In the genomic region with DNA sequence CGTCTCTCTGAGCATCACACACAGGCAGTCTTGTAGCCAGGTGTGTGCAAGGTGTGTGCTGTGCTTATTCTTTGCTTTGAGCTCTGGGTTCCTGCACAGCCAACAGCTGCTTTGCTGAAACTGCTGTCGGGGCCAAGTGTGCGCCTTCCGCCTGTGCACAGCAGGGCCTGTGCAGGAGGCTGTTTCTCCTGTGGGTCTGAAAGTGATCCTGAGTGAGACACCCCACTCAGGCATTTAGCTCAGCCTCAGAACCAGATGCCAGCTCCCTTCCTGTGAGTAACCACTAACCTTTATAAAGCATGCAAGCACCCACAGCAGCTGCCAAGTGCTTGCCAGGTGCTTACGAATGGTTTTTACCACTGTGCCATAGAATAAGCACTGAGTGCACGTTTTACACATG, we compare ENCODE assay signal across 18 mouse cellular contexts.
DNase-seq lines count a peak whose midpoint lies in the region; ATAC-seq lines count a peak whose summit lies in the region.
"Had no signal": no experiment of that assay in that cellular context is flagged by ENCODE, and none has a peak within 500 bp of the region (broad histone marks: within the 10 kb centered on the region; RNA-seq: fewer than 3 reads in every experiment).

No protein-coding gene starts in this region.

- H3K36me3 ChIP-seq in heart, embryonic 16.5 days (ENCODE audit: control insufficient read depth, insufficient read depth): no peaks in the 10 kb centered on the region
- no peaks in the 10 kb centered on the region for H3K36me3 ChIP-seq in hindbrain, embryonic 10.5 days

- H3K27me3 ChIP-seq in heart, embryonic 16.5 days (ENCODE audit: control insufficient read depth, insufficient read depth, low read length): no peaks in the 10 kb centered on the region
- no peaks in the 10 kb centered on the region for H3K27me3 ChIP-seq in hindbrain, embryonic 10.5 days (ENCODE audit: insufficient read depth, poor library complexity, severe bottlenecking)
- H3K27me3 ChIP-seq: megakaryocyte, embryonic 14.5 days had no signal

- 0 out of 2 replicates have a peak, but pooled peaks have one; percentile 28 for ATAC-seq in heart, embryonic 16.5 days (replicated peaks; ENCODE audit: extremely low read depth, insufficient read depth, low FRiP score)
- no peak for ATAC-seq in cerebellum, adult (ENCODE audit: insufficient number of reproducible peaks, low FRiP score, low TSS enrichment)
- ATAC-seq: intestine, embryonic 16.5 days had no signal

- WGBS in heart, embryonic 16.5 days: 88% methylated on average over 6 of the region's 6 CpGs
- WGBS in hindbrain, embryonic 10.5 days: 91% methylated on average over 6 of the region's 6 CpGs

- no peaks in the 10 kb centered on the region for H3K9me3 ChIP-seq in heart, embryonic 16.5 days (replicated peaks; ENCODE audit: control insufficient read depth, low read length)
- no peaks in the 10 kb centered on the region for H3K9me3 ChIP-seq in hindbrain, embryonic 10.5 days
- H3K9me3 ChIP-seq: megakaryocyte, embryonic 14.5 days had no signal

- H3K4me1 ChIP-seq in heart, embryonic 16.5 days (ENCODE audit: control insufficient read depth, insufficient read depth, low read length): no peaks in the 10 kb centered on the region
- H3K4me1 ChIP-seq in hindbrain, embryonic 10.5 days (replicated peaks): no peaks in the 10 kb centered on the region

- no peak overlapping the region for H3K4me2 ChIP-seq in heart, embryonic 16.5 days (ENCODE audit: low read depth, low read length)
- H3K4me2 ChIP-seq: heart, embryonic 11.5 days had no signal

- no peak overlapping the region for H3K9ac ChIP-seq in heart, embryonic 16.5 days (ENCODE audit: low read length)

- H3K4me3 ChIP-seq in heart, embryonic 16.5 days (ENCODE audit: low read length): no peak overlapping the region
- H3K4me3 ChIP-seq in hindbrain, embryonic 10.5 days: no peak overlapping the region
- H3K4me3 ChIP-seq: left cerebral cortex, adult 2 months; megakaryocyte, embryonic 14.5 days had no signal

- no peak for DNase-seq in heart, adult 11 months
- DNase-seq in 416B (ENCODE audit: low read depth): peak; percentile 30
- DNase-seq in brain, adult 2 months (ENCODE audit: low read depth, low spot score): peak; percentile 75
- peak; percentile 73 to 84 for DNase-seq in thymus, adult 18-20 months
- DNase-seq in hindbrain, embryonic 10.5 days (ENCODE audit: low spot score): no peak
- DNase-seq in ovary, postnatal 36 days (ENCODE audit: low spot score): no peak
- DNase-seq: adrenal gland, adult 2 months; cerebellum, adult 9-11 months; heart, postnatal 4 days; liver; lung, adult 2 months had no signal

- no peak overlapping the region; the same call in 1 of the 2 replicates for H3K27ac ChIP-seq in heart, embryonic 16.5 days (ENCODE audit: low read length)
- no peak overlapping the region for H3K27ac ChIP-seq in hindbrain, embryonic 10.5 days
- H3K27ac ChIP-seq: kidney, postnatal 0 days had no signal

Comparison
In these comparisons a context has a peak if more than half of its experiments do, and no peak if none do; other contexts are left out.
1. DNase-seq: peak in 416B (single experiment), brain, adult 2 months (single experiment) and thymus, adult 18-20 months (2 of 2); none in heart, adult 11 months (single experiment), hindbrain, embryonic 10.5 days (single experiment) and ovary, postnatal 36 days (single experiment).